Mouse (Mus musculus) kidney, adult 2 months (tissue): Measurements from ENCODE around the gene Eef1a1. TPM values are rescaled to one million over a fixed set of nuclear protein-coding genes. Genes with fewer than 3 reads are reported as not detected.
"Not testable (repeated sequence)": the region's sequence is repeated elsewhere in the genome, so short reads cannot be mapped to it uniquely, and the experiment has no call there.

ENCODE experiments used
- DNase-seq: peaks from one replicate; pipeline ENCODE4 v3.0.0; 2021
- H3K27ac ChIP-seq: fragments of 200-500 bp; 2 replicates; pipeline ENCODE4 v1.5.1; 2012; ENCODE audit warnings: low read depth, low read length, control low read depth, inconsistent platforms; ENCODE audit not compliant: insufficient read depth
- H3K27me3 ChIP-seq: fragments of 200-500 bp; replicated peaks from 2 replicates; pipeline ENCODE4 v1.6.1; 2012; ENCODE audit warnings: mild to moderate bottlenecking, moderate library complexity, low read length, inconsistent platforms; ENCODE audit not compliant: control insufficient read depth, insufficient read depth
- H3K36me3 ChIP-seq: fragments of 200-500 bp; 2 replicates; pipeline ENCODE4 v1.6.1; 2012; ENCODE audit warnings: mild to moderate bottlenecking, moderate library complexity, low read length, inconsistent platforms; ENCODE audit not compliant: control insufficient read depth, insufficient read depth
- H3K4me1 ChIP-seq: fragments of 200-500 bp; 2 replicates; pipeline ENCODE4 v1.6.1; 2011; ENCODE audit warnings: low read length; ENCODE audit not compliant: control insufficient read depth, insufficient read depth
- H3K4me3 ChIP-seq: fragments of 200-500 bp; 2 replicates; pipeline ENCODE4 v1.5.1; 2011; ENCODE audit warnings: mild to moderate bottlenecking, low read depth, low read length, control low read depth; ENCODE audit not compliant: insufficient read depth
- CTCF ChIP-seq: fragments of 200-500 bp; conservative IDR thresholded peaks from 2 replicates; pipeline ENCODE4 v1.5.1; 2011; ENCODE audit warnings: low read depth, mild to moderate bottlenecking, control low read depth, low read length, moderate library complexity, mixed read lengths; ENCODE audit not compliant: insufficient read depth, insufficient read length
- POLR2A ChIP-seq: fragments of 200-500 bp; IDR thresholded peaks from one replicate; pipeline ENCODE4 v1.6.1; 2011; ENCODE audit warnings: low read depth, low read length, control low read depth
- WGBS: fragments of 180-500 bp; shearing (Covaris S2); methylation state at CpG from one replicate; pipeline ENCODE4 v1.1.7; 2018; 5-methylcytosine and 5-hydroxymethylcytosine counted together
- polyA plus RNA-seq: library from polyadenylated mRNA; depleted of rRNA; stranded (reverse); fragments of >200 nt; gene quantifications from 2 replicates; pipeline ENCODE4 v1.2.3, GENCODE M21; 2012

The Eef1a1 gene
- polyA plus RNA-seq, 1 experiment = 4,503 TPM

- no peak for TF ChIP-seq POLR2A
- TF ChIP-seq CTCF = no peak
- Histone ChIP-seq H3K36me3 (no peaks in the 10 kb centered on the region), H3K4me1 (peaks cover 15% of the 10 kb centered on the region; the same call in 1 of the 2 replicates), H3K4me3 (no peak overlapping the region), H3K27me3 (no peaks in the 10 kb centered on the region), H3K27ac (no peak overlapping the region)
- DNase-seq = no peak
- 40% methylated on average over 3 of the region's 3 CpGs for WGBS
These were observed 11.4 kb upstream of the Eef1a1 start for GRCm38 (mm10) chr9:78500386-78500785.

GRCm38 (mm10) chr9:78493171-78493570, 4.2 kb upstream of the Eef1a1 start:
- Histone ChIP-seq H3K27me3 (no peaks in the 10 kb centered on the region), H3K36me3 (no peaks in the 10 kb centered on the region), H3K4me3 (no peak overlapping the region), H3K4me1 (no peaks in the 10 kb centered on the region; the same call in 1 of the 2 replicates), H3K27ac (no peak overlapping the region)
- TF ChIP-seq POLR2A (no peak), CTCF (no peak)
- WGBS = 80% methylated on average over 7 of the region's 7 CpGs
- no peak for DNase-seq

- WGBS = 79% methylated on average over 3 of the region's 3 CpGs
- no peaks in the 10 kb centered on the region for H3K36me3 ChIP-seq
- no peak overlapping the region for H3K27ac ChIP-seq
- DNase-seq = no peak
- TF ChIP-seq CTCF (no peak), POLR2A (no peak)
- H3K4me3 ChIP-seq = no peak overlapping the region
- no peaks in the 10 kb centered on the region; the same call in 1 of the 2 replicates for H3K4me1 ChIP-seq
- no peaks in the 10 kb centered on the region for H3K27me3 ChIP-seq
These were observed 3.3 kb upstream of the Eef1a1 start for GRCm38 (mm10) chr9:78492254-78492653.

- no peak for DNase-seq
- Histone ChIP-seq H3K27ac (no peak overlapping the region), H3K4me1 (no peaks in the 10 kb centered on the region; the same call in 1 of the 2 replicates), H3K36me3 (no peaks in the 10 kb centered on the region), H3K4me3 (no peak overlapping the region), H3K27me3 (no peaks in the 10 kb centered on the region)
- TF ChIP-seq POLR2A (no peak), CTCF (no peak)
- 88% methylated on average over 3 of the region's 3 CpGs for WGBS
These were observed 2.2 kb upstream of the Eef1a1 start for GRCm38 (mm10) chr9:78491169-78491568.

- H3K36me3 ChIP-seq, DNase-seq, H3K27me3 ChIP-seq, H3K4me3 ChIP-seq, H3K27ac ChIP-seq, H3K4me1 ChIP-seq: not testable (repeated sequence)
- WGBS = 87% methylated on average over 5 of the region's 5 CpGs
These were observed 930 bp downstream of the Eef1a1 start for GRCm38 (mm10) chr9:78488021-78488420.

GRCm38 (mm10) chr9:78484660-78485059, 4.3 kb downstream of the Eef1a1 start:
- no peak for TF ChIP-seq POLR2A
- no peak for TF ChIP-seq CTCF
- no peak for DNase-seq
- 89% methylated on average over 3 of the region's 3 CpGs for WGBS

GRCm38 (mm10) chr9:78482386-78482785, 6.6 kb downstream of the Eef1a1 start:
- DNase-seq = no peak
- Histone ChIP-seq H3K27me3 (no peaks in the 10 kb centered on the region), H3K36me3 (peaks cover 13% of the 10 kb centered on the region), H3K4me1 (peaks cover 11% of the 10 kb centered on the region; the same call in 1 of the 2 replicates), H3K27ac (peak overlapping the region; percentile 98), H3K4me3 (peak overlapping the region; percentile 82)
- TF ChIP-seq POLR2A (no peak), CTCF (no peak)
- WGBS = 25% methylated on average over 3 of the region's 3 CpGs

More at GRCm38 (mm10) chr9:78484660-78485059, 4.3 kb downstream of the Eef1a1 start:
- H3K36me3 ChIP-seq = peaks cover under 1% of the 10 kb centered on the region
- no peaks in the 10 kb centered on the region for H3K27me3 ChIP-seq
- H3K4me3 ChIP-seq = no peak overlapping the region
- H3K27ac ChIP-seq = no peak overlapping the region
- H3K4me1 ChIP-seq = peaks cover 4% of the 10 kb centered on the region; the same call in 1 of the 2 replicates
